Mouse (Mus musculus) kidney, postnatal 10 days (tissue): ENCODE measurements at regions not wholly inside any gene's neighbourhood (a gene's known extent, or its start where the extent isn't known, plus 50 kb on each side); places are given as distances from the start of the nearest gene placed in this dataset.

Source experiments
- DNase-seq: peaks from one replicate; pipeline ENCODE4 v3.0.0; 2021; ENCODE audit warnings: mixed read lengths

DNA sequence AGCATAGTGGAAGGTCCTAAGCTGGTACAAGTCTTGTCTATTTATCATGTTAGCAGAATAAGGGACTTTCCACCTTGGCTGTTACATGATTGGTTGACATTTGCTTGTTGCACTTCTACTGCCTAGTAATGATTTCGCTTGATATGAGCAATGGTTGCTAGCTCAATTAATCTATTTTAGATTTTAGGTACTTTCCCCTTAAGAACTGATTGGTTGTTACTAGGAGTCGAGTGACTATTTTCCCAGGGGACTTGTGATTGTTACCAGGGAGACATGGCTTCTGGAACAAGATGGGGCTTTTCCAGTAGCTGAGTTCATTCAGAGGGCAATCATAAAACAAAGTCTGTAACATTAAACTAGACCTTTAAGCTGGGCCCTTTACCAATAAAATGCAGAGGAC, 100.9 kb downstream of the Nup35 start:
- no peak for DNase-seq

DNA sequence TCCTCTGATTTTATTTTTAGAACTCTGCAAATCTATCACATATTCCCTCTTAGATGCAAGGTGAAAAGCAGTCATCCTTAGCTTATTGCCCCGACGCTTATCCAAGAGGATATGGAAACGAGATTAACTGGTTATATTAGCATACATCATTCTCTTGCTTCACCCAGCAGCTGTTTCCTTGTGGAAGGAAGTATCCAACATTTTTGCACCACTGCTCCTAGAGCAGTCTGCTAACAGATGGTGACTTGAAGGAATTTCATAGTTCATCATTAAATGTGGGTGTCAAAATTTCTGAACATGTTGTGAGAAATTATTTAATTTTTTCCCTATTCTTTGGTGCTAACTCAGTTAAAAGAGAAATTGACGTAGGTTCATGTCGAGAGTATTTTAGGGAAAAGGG, 107.0 kb downstream of the Nup35 start:
- DNase-seq: no peak

DNA sequence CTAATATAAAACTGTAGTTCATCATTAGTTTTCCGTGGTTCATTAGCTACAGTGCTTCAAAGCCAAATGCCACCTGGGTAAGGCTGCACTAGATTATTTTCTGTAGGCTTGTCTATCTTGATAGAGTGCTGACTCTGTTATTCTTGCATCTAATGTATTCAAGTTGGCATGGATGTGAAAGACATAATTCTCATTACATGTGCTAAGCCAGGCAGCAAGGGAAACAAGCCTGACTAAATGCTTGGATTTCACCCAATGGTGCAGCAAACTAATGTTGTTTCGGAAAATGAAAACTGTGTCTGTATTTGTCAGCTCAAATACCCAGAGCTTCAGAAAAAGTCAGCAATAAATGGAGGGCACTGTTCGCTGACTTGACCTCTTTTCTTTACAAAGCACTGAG, 114.3 kb downstream of the Nup35 start:
- no peak for DNase-seq

DNA sequence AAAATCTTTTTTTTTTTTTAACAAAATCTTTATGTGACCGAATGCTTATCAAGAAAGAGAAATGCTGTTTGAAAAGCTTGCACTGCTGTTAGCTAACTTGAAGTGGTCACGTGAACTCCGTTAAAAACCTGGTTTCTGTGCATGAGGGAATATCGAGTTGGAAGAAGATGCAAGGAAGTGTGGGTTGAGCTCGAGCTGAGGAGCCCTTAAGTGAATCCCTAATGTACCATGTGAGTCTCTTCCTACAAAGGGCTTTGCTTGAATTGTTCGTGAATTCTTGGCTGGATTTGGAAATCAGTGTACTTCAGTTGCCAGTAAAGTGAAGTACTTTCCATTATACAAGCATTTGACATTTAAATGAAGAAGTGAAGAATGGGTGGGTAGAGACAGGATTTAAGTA, 129.7 kb downstream of the Nup35 start:
- DNase-seq: no peak

DNA sequence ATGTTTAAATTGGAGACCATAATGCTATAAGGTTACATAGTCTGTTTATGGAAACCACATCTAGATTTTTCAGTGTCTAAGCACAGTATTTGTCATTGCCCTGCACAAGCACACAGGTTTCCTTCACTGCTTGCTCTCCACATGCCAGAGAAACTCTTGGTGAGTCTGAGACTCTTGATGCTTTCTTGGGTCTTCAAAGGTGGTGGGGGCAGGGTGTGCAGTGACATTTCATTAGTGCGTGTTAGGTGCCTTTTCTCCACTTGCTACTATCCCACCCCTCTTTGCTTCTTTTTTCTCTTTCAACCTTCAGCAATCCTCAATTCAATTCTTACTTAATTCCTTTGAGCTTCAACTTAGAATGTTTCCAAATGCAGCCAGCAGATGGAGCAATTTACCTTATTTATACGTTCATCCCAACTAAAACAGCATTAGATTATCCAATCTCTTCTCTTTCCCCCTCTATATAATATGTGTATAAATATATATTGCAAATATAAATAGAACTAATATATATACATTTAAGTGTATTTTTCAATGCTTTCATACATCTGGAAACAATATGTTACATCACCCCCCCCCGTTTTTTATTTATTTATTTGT, 145.1 kb downstream of the Nup35 start:
- DNase-seq: peak; percentile 60

DNA sequence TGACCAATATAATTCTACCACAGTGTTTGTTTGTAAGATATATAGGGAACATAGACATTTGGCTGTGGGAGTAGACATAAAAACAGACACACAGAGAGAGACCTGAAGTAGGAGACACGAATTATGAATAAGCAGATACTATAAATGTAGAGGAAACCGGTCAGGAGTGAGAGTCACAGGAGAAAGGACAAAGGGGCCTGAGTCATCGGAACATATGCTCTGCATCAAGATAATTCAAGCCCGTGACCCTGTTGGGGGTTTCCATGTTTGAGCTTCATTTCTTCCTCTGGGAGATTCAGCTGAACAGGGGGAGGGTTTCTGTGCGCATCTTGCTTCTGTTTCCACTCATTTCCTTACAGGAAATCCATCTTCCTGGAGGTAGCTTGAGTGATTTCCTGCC, 154.1 kb downstream of the Nup35 start:
- peak; percentile 36 for DNase-seq

DNA sequence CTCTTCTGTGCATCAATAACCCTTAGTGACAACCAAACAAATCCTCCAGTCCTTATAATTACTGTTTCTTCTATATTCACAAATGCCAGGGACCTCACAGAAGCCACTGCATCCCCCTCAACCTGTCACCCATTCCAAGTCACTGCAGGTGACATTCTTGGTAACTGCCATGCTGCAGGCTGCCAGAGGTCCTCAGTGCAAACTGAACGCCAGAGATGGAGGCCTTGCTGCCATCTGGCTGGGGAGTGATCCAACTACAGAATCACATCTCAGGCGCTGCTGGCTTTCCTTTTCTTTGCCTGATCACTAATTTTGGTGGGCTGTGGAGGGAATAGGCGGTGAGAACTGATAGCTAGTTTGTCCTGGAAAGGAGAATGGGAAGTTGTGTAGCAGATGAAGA, 155.4 kb downstream of the Nup35 start:
- no peak for DNase-seq

DNA sequence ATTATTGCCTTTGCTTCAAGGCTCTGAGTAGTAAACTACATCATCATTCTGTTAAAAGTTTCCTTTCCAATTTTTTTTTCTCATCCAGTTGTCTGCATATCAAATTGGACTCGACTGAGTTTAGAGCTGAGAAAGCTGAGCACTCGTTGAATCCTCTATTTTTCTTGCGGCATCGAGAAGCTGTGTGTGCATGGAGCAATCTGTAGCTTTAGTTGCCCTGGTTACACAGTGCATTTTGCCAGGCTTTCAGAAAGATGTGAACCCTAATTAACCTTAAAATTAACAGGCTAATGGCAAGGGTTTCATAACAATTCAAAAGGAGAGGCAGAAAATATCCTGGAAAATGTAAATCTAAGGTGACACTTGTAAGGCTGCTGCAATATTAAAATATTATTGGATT, 169.3 kb downstream of the Nup35 start:
- DNase-seq: no peak

DNA sequence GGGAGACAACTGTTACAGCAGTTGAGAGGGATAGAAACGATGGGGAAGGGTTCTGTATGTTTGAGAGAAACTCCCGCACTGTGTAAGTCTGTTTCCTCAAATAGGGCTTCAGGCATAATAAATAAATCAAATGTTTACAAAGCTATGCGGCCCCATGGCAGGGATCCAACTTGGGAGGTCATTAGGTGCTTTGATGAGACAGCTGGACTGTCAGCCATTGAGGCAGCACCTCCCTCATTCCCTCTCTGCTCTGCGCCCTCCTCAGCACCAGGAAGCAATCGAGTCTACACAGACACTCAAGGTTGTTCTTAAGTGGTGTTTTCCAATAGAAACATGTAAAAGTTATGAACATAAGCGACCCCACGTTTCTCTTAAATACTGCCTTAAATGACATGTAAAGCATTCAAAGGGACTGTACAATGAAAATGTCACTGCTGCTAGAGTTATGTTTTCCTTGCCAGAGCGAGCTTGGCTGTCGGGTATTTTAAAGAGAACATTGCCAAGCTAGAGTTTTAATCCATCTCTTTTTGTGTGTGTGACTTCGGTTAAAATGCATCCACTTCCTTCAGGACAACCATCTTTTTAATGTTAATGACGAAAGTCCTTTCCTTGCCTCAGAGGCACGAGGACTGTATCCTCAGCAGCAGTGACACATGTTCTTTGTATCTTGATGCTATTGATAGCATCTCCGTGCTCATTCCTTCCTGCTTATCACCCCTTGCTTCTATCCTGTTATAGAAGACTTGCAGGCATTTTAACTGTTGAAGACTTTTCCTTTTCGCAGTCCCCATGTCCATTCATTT, 176.5 kb downstream of the Nup35 start:
- DNase-seq: peak; percentile 68

DNA sequence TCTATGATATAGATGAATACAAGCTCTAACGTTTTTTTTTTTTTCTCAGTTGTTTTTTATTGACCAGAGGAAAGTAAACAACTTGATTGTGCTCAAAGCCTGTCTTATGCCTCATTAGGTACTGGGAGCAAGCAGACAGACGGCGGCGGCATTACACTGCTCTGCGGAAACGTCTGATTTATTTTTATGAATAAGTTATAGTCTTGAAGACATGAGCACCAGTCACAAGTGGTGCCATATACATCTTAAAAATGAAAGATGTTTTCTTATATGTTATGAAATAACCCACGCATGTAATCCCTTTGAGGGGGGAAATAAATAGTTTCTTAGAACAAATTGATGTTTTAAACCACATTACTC, 177.1 kb downstream of the Nup35 start:
- DNase-seq: no peak

DNA sequence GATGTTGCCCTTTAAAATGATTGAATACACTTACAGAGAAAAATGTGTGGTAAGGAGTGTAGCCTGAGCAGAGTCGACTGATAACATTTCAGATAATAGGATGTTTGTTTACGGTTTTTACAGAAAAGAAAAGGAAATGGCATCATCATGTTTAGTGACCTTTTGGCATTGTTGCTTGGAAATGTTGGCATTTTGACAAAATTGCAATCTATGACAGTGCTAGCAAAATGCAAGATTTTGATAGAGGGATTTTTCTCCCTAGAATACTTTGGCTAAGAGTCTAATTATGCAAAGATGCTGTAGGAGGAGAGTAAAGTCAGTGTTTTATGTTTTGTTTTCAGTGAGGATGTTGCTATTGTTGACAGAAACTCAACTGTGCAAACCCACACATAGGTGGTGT, 202.2 kb downstream of the Nup35 start:
- DNase-seq: no peak

DNA sequence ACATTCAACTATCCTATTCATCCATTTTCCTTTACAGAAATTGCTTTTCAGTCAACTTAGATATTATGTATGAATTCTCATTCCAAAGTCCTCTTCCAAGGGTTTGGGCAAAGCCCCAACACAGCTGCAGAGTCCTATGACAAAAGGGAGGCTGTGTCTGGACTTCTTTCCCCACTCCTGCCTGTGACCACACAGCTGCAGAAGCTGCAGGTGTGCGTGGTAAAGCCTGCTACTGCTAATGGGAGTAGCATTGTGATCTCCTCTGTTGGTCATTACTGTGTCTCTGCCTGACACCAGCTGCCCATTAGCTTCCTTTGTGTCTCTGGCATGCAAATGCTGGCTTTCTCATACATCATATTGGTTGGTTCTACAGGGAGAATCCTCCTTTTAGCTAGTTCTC, 234.0 kb downstream of the Nup35 start:
- no peak for DNase-seq

DNA sequence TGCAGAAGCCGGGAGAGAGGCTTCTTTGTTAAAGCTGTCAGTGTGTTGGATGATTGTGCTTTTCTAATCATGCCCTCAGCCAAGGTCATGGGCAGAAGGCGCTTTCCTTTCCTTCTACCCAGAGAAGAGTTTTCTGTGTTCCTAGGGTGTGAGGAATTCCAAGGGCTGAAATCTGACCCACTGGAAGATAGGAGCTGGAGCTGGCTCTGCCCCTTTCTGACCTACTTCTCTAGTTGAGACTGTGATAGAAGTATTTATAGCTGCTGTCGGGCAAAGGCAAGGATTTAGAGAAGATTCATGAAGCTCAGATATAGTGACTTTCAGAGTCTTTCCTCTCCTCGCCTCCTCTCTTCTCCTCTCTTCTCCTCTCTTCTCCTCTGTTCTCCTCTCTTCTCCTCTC, 238.2 kb downstream of the Nup35 start:
- no peak for DNase-seq

DNA sequence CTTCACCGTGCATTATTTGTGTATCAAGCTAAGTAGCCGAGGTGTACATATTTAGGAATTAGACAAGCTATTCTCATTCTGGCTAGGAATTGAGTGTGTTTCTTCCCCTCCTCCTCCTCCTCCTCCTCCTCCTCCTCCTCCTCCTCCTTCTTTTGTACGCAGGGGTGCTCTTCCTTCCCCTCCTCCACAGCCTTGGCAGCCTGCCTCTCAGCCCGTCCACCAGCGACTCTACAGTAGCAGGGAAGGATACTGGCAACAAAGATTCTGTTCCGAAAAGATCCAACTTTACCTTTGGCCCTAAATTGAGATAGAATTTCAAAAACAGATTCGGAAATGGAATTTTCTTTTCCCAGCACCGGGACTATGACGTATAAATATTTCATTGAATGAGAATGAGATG, 253.0 kb downstream of the Nup35 start:
- DNase-seq: no peak

DNA sequence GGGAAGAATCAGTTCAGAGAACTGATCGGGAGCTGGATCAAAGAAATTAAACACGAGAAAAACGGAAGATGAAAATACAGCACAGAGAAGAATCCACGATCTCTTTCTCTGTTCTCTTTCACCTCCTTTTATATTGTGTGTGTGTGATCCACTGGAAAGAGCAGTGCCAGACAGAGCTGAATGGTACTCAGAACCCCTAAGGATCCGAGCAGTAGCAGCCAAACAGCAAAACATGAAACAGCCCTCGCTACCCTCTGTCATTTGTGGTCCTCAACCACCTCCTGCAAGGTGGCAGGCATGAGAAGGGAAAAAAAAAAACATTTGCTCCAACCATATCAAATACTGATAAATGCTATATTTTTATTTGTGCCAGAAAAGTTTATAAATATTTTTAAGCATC, 253.4 kb downstream of the Nup35 start:
- DNase-seq: no peak

DNA sequence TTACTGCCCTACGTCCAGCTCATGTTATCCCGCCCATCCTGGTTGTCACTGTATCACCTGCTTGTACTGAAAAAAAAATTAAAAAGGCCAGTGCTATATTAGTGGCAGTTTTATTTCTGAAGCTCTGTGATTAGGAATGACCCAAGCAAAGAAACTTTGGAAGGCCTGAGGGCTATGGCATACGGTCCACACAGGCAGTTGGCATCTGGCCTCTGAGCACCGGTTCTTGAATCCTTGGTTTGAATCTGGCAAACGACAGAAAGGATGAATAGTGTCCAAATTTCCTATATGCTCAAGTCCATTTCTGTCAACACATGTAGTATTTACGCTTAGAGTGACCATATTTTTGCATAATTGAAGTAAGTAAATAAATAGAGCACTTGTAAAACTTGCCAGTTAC, 254.3 kb downstream of the Nup35 start:
- no peak for DNase-seq

DNA sequence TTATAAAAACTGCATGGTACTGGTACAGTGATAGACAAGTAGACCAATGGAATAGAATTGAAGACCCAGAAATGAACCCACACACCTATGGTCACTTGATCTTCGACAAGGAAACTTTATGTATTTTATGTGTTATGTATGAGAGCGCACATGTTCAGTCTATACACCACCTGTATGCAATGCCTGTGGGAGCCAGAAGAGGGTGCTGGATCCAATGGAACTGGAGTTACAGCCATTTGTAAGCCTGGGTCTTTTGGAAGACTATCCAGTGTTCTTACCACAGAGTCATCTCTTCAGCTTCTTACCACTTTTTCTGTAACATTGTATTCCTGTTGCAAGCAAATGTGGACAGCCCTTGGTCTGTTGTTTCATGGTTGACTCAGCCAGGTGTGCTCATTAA, 261.4 kb downstream of the Nup35 start:
- no peak for DNase-seq

DNA sequence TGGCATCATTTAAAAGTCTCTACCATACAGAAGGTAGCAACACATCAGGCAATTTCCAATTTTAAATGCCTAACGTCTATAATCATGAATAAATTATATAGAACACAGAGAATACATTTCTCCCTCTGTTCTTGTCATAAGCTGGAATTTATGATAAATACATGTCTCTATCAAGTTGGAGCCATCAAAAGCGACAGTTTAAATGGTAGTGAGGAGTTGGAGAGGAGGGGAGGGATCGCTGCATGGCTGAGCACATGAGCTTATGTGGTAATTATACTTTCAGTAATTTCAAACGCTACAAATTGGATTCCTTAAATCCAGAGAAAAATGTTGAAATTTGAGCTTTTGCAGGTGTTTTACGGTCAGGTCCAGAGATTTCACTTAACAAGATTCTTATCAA, 267.2 kb downstream of the Nup35 start:
- DNase-seq: no peak

DNA sequence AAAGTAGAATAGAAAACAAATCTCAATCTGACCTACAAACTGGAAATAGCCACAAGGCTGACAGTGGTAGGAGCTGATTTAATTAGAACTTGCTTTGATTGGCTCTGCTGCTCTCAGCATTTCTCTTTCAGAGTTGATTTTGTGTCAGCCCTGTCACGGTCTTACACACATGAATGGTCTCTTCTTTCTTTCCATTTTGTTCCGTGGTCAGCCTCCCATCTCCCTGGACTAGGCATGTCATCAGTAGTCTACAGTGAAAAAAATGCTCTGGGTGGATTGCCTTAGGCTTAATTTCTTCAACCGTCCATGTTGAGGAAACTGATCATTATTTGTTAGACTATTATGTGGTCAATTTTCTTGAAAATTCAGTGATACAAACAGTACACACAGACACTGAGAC, 285.0 kb downstream of the Nup35 start:
- DNase-seq: no peak

DNA sequence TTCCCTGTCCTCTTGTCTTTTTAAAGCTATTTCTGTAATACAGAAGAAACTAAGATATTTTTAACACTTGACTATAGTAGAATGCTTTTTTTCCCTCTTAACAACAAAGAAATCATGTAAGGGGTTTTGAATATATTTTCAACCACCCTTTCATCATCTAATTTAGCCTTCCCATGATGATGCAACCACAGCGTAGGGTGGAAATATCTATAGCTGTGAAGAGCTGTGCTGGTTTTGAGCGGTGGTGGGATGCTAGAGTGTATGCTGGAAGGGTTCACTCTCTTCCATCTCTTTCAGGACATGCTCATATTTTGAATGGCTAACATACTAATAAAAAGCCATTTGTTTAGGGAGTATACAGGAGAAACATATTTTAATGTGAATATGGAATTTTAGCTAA, 296.4 kb downstream of the Nup35 start:
- no peak for DNase-seq

DNA sequence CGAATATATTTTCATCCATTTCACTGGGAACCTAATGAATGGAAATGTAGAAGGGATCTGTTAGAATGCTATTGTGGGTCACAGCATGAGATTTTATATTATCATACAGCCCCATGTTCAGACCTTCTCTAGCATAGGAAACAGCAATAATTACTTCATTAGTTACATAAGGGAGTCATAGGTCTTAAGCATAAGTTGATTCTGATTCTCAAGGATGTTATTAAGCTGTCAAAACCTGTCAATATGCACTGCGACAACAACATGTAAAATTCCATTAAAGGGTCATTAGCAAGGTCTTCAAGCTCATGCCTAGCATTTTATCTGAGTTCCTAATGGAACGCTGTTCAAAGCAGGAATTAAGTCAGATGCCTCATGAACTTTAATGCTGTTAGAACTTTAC, 328.5 kb downstream of the Nup35 start:
- DNase-seq: no peak

DNA sequence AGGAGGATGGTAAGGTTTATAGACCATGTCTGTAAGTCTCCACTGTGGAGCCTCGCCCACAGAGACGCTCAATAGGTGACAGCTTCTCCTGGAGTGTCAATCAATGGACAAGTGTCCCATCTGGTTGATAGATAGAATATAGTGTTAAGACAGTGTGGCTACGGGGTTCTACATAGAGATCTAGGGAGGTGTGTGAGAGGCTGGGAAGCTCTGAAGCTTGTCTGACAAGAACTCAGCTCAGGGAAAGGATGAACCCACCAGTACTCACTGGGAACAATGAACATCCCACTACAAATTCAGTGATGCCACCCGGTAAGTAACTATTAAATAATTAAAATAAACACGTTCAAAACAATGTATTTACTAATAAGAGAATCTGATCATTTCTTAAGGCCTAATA, 349.7 kb downstream of the Nup35 start:
- DNase-seq: no peak

DNA sequence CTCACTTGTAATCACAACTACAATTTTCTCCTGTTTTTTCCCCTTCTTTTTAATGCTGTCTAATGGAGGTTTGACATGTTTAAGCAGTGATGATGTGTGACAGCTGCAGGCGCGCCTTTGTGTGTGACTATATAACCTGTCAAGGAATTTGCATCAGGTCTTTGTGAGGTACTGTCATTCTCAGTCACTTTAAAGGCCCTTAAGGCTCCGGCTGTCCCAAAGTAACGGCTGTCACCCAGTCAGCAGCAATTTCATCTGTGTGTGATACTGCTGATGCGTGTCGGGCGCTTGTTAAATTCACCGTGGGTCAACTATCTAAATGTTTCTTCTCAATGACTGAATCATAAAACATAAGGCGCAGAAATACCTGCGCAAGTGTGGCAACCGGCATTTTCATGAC, 350.2 kb downstream of the Nup35 start:
- no peak for DNase-seq

DNA sequence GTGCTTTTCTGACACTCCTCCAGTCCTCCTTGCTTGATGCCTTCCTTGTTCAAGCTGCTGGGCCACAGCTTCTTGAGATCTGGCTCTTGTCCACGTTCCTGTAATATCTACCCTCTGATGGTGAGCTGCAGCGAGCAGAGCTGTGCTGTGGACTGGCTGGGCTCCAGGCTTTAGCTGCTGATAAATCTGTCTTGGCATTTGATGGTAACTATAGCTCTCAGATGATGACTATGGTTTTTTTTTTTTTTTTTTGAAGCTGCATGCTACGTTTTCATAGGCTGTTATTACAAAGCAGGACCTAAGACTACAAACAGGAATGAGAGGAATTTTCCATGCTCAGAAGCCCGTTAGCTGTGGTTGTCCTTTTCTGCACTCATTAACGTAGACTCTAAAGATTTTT, 352.3 kb downstream of the Nup35 start:
- peak; percentile 11 for DNase-seq

DNA sequence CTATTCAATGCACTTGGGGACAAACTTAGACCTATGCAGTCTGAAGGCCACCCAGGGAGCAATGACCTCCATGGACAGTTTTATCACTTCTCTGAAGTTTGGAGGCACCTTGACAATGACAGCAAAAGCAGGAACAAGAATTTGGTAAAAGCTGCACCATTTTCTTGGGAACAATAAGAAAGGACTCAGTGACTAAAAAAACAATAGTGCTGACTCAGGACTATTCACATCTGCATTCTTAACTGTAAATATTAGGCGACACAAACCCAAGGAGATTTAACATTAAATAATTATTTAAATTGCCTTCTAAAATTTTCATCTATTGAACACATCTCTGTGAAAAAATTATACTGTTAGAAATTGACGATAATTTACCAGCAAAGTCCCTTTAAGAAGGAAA, 356.2 kb downstream of the Nup35 start:
- DNase-seq: no peak
